Mouse (Mus musculus) embryonic facial prominence, embryonic 14.5 days (tissue): ENCODE measurements around the gene Luc7l. TPM values are rescaled to one million over a fixed set of nuclear protein-coding genes. Genes with fewer than 3 reads are reported as not detected.

Experiments
- ATAC-seq: fragments of 200-750 bp; cut with Nextera tagmentation; 2 replicates; pipeline ENCODE4 v1.8.0; 2017; ENCODE audit warnings: low read depth, moderate number of reproducible peaks, moderate TSS enrichment
- DNase-seq: peaks from one replicate; pipeline ENCODE4 v3.0.0-alpha.2; 2015; ENCODE audit warnings: low spot score
- H3K27ac ChIP-seq: fragments of 300-500 bp; sonication (generic); replicated peaks from 2 replicates; pipeline ENCODE4 v1.5.1; 2014; ENCODE audit warnings: low read depth, mild to moderate bottlenecking, low read length, moderate library complexity
- H3K27me3 ChIP-seq: fragments of 300-500 bp; sonication (generic); replicated peaks from 2 replicates; pipeline ENCODE4 v1.6.1; 2014; ENCODE audit warnings: low read length; ENCODE audit not compliant: control insufficient read depth, insufficient read depth
- H3K36me3 ChIP-seq: fragments of 300-500 bp; sonication (generic); 2 replicates; pipeline ENCODE4 v1.6.1; 2014; ENCODE audit warnings: low read length, mixed read lengths; ENCODE audit not compliant: control insufficient read depth, insufficient read depth
- H3K4me1 ChIP-seq: fragments of 300-500 bp; sonication (generic); 2 replicates; pipeline ENCODE4 v1.6.1; 2014; ENCODE audit warnings: antibody characterized with exemption, low read length; ENCODE audit not compliant: control insufficient read depth, insufficient read depth
- H3K4me2 ChIP-seq: fragments of 300-500 bp; sonication (generic); 2 replicates; pipeline ENCODE4 v1.6.1; 2014; ENCODE audit warnings: low read depth, mild to moderate bottlenecking, low read length, moderate library complexity, mixed read lengths
- H3K4me3 ChIP-seq: fragments of 300-500 bp; sonication (generic); 2 replicates; pipeline ENCODE4 v1.5.1; 2014; ENCODE audit warnings: low read depth, mild to moderate bottlenecking, low read length
- H3K9ac ChIP-seq: fragments of 300-500 bp; sonication (generic); 2 replicates; pipeline ENCODE4 v1.6.1; 2014; ENCODE audit warnings: low read depth, mild to moderate bottlenecking, low read length, moderate library complexity, mixed read lengths
- H3K9me3 ChIP-seq: fragments of 300-500 bp; sonication (generic); 2 replicates; pipeline ENCODE4 v1.6.1; 2016; ENCODE audit warnings: low read length; ENCODE audit not compliant: control insufficient read depth
- WGBS: fragments of 180-500 bp; shearing (Covaris S2); extraction: QIAGEN DNeasy Blood & Tissue Kit; methylation state at CpG from one replicate; pipeline ENCODE4 v1.1.7; 2014; 5-methylcytosine and 5-hydroxymethylcytosine counted together
- polyA plus RNA-seq: library from polyadenylated mRNA; unstranded; fragments of >200 nt; fragmentation: Nextera tagmentation; extraction: Ambion mirVana; gene quantifications from 2 replicates; pipeline ENCODE4 v1.2.1, GENCODE M21; 2014

The Luc7l gene
- polyA plus RNA-seq, 1 experiment from 2014 or later: 77.8 TPM

GRCm38 (mm10) chr17:26225150-26225549 is 27.5 kb upstream of the Luc7l start:
- no peaks in the 10 kb centered on the region for H3K36me3 ChIP-seq
- H3K27ac ChIP-seq: no peak overlapping the region
- no peaks in the 10 kb centered on the region for H3K9me3 ChIP-seq
- DNase-seq (no peak), ATAC-seq (no peak)
- no peaks in the 10 kb centered on the region for H3K27me3 ChIP-seq
- WGBS: 79% methylated on average over 12 of the region's 12 CpGs
- H3K9ac ChIP-seq: no peak overlapping the region
- no peak overlapping the region for H3K4me2 ChIP-seq
- no peak overlapping the region for H3K4me3 ChIP-seq
- no peaks in the 10 kb centered on the region for H3K4me1 ChIP-seq

- Histone ChIP-seq H3K4me1 (no peaks in the 10 kb centered on the region), H3K9ac (no peak overlapping the region), H3K9me3 (no peaks in the 10 kb centered on the region), H3K36me3 (no peaks in the 10 kb centered on the region), H3K4me3 (no peak overlapping the region), H3K4me2 (no peak overlapping the region), H3K27me3 (no peaks in the 10 kb centered on the region), H3K27ac (no peak overlapping the region)
- ATAC-seq: no peak
- DNase-seq: no peak
- 88% methylated on average over 5 of the region's 5 CpGs for WGBS
Observed at GRCm38 (mm10) chr17:26229776-26230175, 22.9 kb upstream of the Luc7l start.

GRCm38 (mm10) chr17:26231156-26231555 is 21.5 kb upstream of the Luc7l start:
- 91% methylated on average over 5 of the region's 5 CpGs for WGBS

GRCm38 (mm10) chr17:26232863-26233262 is 19.8 kb upstream of the Luc7l start:
- Histone ChIP-seq H3K9ac (no peak overlapping the region), H3K9me3 (no peaks in the 10 kb centered on the region), H3K4me2 (no peak overlapping the region), H3K27me3 (no peaks in the 10 kb centered on the region), H3K36me3 (no peaks in the 10 kb centered on the region), H3K4me3 (no peak overlapping the region), H3K27ac (no peak overlapping the region), H3K4me1 (no peaks in the 10 kb centered on the region)
- 72% methylated on average over 8 of the region's 8 CpGs for whole genome bisulfite sequencing
- DNase-seq: no peak
- ATAC-seq: no peak

More at GRCm38 (mm10) chr17:26231156-26231555, 21.5 kb upstream of the Luc7l start:
- H3K27me3 ChIP-seq: no peaks in the 10 kb centered on the region
- H3K9ac ChIP-seq: no peak overlapping the region
- no peaks in the 10 kb centered on the region for H3K4me1 ChIP-seq
- no peaks in the 10 kb centered on the region for H3K36me3 ChIP-seq
- H3K4me3 ChIP-seq: no peak overlapping the region
- no peak for ATAC-seq
- H3K4me2 ChIP-seq: no peak overlapping the region
- no peak for DNase-seq
- H3K9me3 ChIP-seq: no peaks in the 10 kb centered on the region
- H3K27ac ChIP-seq: no peak overlapping the region

- 89% methylated on average over 8 of the region's 8 CpGs for WGBS
Observed at GRCm38 (mm10) chr17:26234386-26234785, 18.3 kb upstream of the Luc7l start.

GRCm38 (mm10) chr17:26235077-26235815 is 17.4 kb upstream of the Luc7l start:
- Histone ChIP-seq H3K4me3 (no peak overlapping the region), H3K4me2 (no peak overlapping the region), H3K36me3 (no peaks in the 10 kb centered on the region), H3K4me1 (no peaks in the 10 kb centered on the region), H3K9ac (no peak overlapping the region), H3K27me3 (no peaks in the 10 kb centered on the region), H3K27ac (peak overlapping the region; percentile 17; the same call in 1 of the 2 replicates), H3K9me3 (no peaks in the 10 kb centered on the region)
- WGBS: 41% methylated on average over 13 of the region's 13 CpGs
- DNase-seq (peak; percentile 27), ATAC-seq (no peak)

More at GRCm38 (mm10) chr17:26234386-26234785, 18.3 kb upstream of the Luc7l start:
- DNase-seq: no peak
- no peak overlapping the region for H3K27ac ChIP-seq
- ATAC-seq: no peak
- H3K9ac ChIP-seq: no peak overlapping the region
- H3K4me3 ChIP-seq: no peak overlapping the region
- H3K4me2 ChIP-seq: no peak overlapping the region
- no peaks in the 10 kb centered on the region for H3K4me1 ChIP-seq
- no peaks in the 10 kb centered on the region for H3K9me3 ChIP-seq
- H3K27me3 ChIP-seq: no peaks in the 10 kb centered on the region
- no peaks in the 10 kb centered on the region for H3K36me3 ChIP-seq

- Histone ChIP-seq H3K4me3 (no peak overlapping the region), H3K9ac (no peak overlapping the region), H3K4me1 (no peaks in the 10 kb centered on the region), H3K4me2 (no peak overlapping the region), H3K9me3 (no peaks in the 10 kb centered on the region), H3K36me3 (no peaks in the 10 kb centered on the region), H3K27me3 (no peaks in the 10 kb centered on the region), H3K27ac (no peak overlapping the region)
- ATAC-seq: no peak
- DNase-seq: no peak
- 84% methylated on average over 10 of the region's 10 CpGs for WGBS
Observed at GRCm38 (mm10) chr17:26237667-26238066, 15.0 kb upstream of the Luc7l start.

GRCm38 (mm10) chr17:26239551-26239950 is 13.1 kb upstream of the Luc7l start:
- Histone ChIP-seq H3K36me3 (no peaks in the 10 kb centered on the region), H3K4me3 (no peak overlapping the region), H3K27ac (no peak overlapping the region), H3K27me3 (no peaks in the 10 kb centered on the region), H3K9ac (no peak overlapping the region), H3K4me2 (no peak overlapping the region), H3K4me1 (peaks cover 6% of the 10 kb centered on the region), H3K9me3 (no peaks in the 10 kb centered on the region)
- ATAC-seq (no peak), DNase-seq (no peak)
- 59% methylated on average over 2 of the region's 2 CpGs for whole genome bisulfite sequencing
